Mouse (Mus musculus): ENCODE data around the gene Serinc2. TPM values are rescaled to one million over a fixed set of nuclear protein-coding genes. Genes with fewer than 3 reads are reported as not detected.

Gene Serinc2
- polyA plus RNA-seq, 1 experiment, result 9.0 TPM

DNA sequence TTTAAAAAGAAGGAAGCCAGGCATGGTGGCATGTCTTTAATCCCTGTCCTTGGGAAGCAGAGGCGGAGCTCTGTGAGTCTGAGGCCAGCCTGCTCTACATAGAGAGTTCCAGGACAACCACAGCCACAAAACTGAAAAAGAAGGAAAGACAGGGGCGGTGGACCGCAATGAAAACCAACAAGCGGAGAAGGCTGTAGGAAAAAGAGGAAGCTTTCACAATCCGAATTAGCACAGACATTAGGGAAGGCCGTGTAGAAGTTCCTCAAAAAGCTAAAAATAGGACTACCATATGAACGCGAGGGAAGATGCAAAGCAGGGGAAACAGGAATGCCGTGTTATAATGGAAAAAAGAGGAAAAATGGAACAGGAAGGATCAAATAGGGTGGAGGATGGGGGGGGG is 4.8 kb upstream of the Serinc2 start:
- H3K27ac ChIP-seq (ENCODE audit: insufficient read depth, low read length), result no peak overlapping the region
- H3K4me3 ChIP-seq (ENCODE audit: insufficient read depth, low read length), result no peak overlapping the region
- TF ChIP-seq POLR2A (IDR thresholded peaks at IDR 0.05; ENCODE audit: extremely low read depth, insufficient read depth, low read length) (no peak), CTCF (IDR thresholded peaks at IDR 0.05; ENCODE audit: extremely low read depth, insufficient read depth, low read length) (no peak)
- no peaks in the 10 kb centered on the region for H3K4me1 ChIP-seq (ENCODE audit: control insufficient read depth, insufficient read depth, low read length)

GRCm38 (mm10) chr4:130282856-130283255 is 3.9 kb upstream of the Serinc2 start:
- H3K4me3 ChIP-seq (ENCODE audit: insufficient read depth, low read length), result no peak overlapping the region
- no peak overlapping the region for H3K27ac ChIP-seq (ENCODE audit: insufficient read depth, low read length)
- TF ChIP-seq POLR2A (IDR thresholded peaks at IDR 0.05; ENCODE audit: extremely low read depth, insufficient read depth, low read length) (no peak), CTCF (IDR thresholded peaks at IDR 0.05; ENCODE audit: extremely low read depth, insufficient read depth, low read length) (no peak)
- H3K4me1 ChIP-seq (ENCODE audit: control insufficient read depth, insufficient read depth, low read length), result no peaks in the 10 kb centered on the region

- Histone ChIP-seq H3K4me3 (ENCODE audit: insufficient read depth, low read length) (no peak overlapping the region), H3K4me1 (ENCODE audit: control insufficient read depth, insufficient read depth, low read length) (no peaks in the 10 kb centered on the region), H3K27ac (ENCODE audit: insufficient read depth, low read length) (no peak overlapping the region)
- TF ChIP-seq CTCF (IDR thresholded peaks at IDR 0.05; ENCODE audit: extremely low read depth, insufficient read depth, low read length) (no peak), POLR2A (IDR thresholded peaks at IDR 0.05; ENCODE audit: extremely low read depth, insufficient read depth, low read length) (no peak)
These were observed 2.3 kb downstream of the Serinc2 start for GRCm38 (mm10) chr4:130276573-130277176.

GRCm38 (mm10) chr4:130275823-130276105 is 3.2 kb downstream of the Serinc2 start:
- Histone ChIP-seq H3K4me3 (ENCODE audit: insufficient read depth, low read length) (peak overlapping the region; percentile 50; the same call in 1 of the 2 replicates), H3K27ac (ENCODE audit: insufficient read depth, low read length) (no peak overlapping the region), H3K4me1 (ENCODE audit: control insufficient read depth, insufficient read depth, low read length) (no peaks in the 10 kb centered on the region)
- TF ChIP-seq CTCF (IDR thresholded peaks at IDR 0.05; ENCODE audit: extremely low read depth, insufficient read depth, low read length), result no peak
- no peak for TF ChIP-seq POLR2A (IDR thresholded peaks at IDR 0.05; ENCODE audit: extremely low read depth, insufficient read depth, low read length)

DNA sequence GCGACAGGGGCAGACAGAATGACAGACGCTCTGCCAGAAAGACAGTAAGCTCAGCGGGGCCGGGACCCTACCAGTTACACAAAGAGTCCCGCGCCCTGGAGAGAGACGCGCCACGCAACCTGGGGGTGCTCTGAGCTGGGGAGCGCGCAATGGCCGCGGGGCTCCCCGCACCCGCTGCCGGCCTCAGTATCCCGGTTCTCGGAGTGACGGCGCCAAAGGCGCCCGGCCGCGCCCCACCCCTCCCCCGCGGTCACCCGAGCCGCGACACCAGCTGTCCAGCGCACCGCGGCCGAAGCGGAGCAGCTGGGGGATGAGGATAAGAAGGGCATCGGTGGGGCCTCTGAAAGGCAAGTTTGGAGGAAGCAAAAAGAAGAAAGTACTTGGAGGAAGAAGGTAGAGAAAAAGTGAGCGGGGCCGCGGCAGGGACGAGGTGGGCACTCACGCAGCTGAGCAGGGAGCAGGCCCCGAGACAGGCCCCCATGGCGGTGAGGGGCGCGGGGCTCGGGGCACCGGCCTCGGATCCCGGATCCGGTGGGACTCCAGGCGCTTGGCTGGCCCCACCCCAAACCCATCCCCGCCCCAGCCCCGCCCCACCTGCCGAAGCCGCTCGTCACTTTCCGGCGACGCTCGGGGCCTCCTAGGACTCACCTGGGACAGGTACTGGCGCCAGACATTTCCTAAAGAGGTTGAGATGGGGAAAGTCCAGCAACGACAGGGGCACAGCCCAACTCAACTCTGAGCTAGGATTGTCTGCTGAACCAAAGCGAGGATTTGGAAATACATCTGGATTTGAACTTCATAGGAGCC is 3.8 kb downstream of the Serinc2 start:
- H3K4me3 ChIP-seq (ENCODE audit: insufficient read depth, low read length), result peak overlapping the region; percentile 50

DNA sequence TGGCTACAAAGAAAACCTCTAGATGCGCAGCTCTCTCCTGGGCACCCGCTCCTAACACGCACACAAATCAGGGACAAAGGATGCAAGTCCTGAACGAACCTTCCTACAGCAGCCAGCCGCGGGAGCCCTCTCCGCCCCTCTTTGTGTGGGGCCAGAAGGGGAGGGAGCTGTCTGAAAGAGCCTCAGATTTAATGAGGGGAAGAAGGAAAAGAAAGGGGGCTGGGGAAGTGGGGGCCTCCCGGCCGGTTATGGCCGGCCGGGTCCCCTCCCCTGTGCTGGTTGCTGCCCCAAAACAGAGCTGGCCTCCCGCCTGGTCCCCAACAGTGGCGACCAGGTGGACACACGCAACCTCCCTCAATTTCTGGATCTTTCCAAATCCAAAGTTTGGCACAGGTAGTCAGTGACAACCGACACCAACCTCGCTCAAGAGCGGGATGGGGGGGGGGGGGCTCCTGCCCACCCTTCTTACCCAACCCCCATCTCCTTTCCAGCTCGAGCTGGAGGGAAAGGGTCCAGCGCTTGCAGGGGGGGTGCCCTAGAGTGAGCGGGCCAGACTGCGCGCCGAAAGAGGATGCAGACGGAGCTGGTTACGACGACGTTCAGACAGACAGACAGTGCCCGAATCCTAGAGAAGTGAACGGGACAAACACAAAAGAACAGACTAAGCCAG is 4.5 kb downstream of the Serinc2 start:
- no peaks in the 10 kb centered on the region for H3K4me1 ChIP-seq (ENCODE audit: control insufficient read depth, insufficient read depth, low read length)
- TF ChIP-seq CTCF (IDR thresholded peaks at IDR 0.05; ENCODE audit: extremely low read depth, insufficient read depth, low read length) (no peak), POLR2A (IDR thresholded peaks at IDR 0.05; ENCODE audit: extremely low read depth, insufficient read depth, low read length) (no peak)
- no peak overlapping the region for H3K27ac ChIP-seq (ENCODE audit: insufficient read depth, low read length)
- peak overlapping the region; percentile 50 for H3K4me3 ChIP-seq (ENCODE audit: insufficient read depth, low read length)

More for the DNA sequence above, 3.8 kb downstream of the Serinc2 start:
- Histone ChIP-seq H3K4me1 (ENCODE audit: control insufficient read depth, insufficient read depth, low read length) (no peaks in the 10 kb centered on the region), H3K27ac (ENCODE audit: insufficient read depth, low read length) (no peak overlapping the region)
- no peak for TF ChIP-seq CTCF (IDR thresholded peaks at IDR 0.05; ENCODE audit: extremely low read depth, insufficient read depth, low read length)
- TF ChIP-seq POLR2A (IDR thresholded peaks at IDR 0.05; ENCODE audit: extremely low read depth, insufficient read depth, low read length), result no peak

DNA sequence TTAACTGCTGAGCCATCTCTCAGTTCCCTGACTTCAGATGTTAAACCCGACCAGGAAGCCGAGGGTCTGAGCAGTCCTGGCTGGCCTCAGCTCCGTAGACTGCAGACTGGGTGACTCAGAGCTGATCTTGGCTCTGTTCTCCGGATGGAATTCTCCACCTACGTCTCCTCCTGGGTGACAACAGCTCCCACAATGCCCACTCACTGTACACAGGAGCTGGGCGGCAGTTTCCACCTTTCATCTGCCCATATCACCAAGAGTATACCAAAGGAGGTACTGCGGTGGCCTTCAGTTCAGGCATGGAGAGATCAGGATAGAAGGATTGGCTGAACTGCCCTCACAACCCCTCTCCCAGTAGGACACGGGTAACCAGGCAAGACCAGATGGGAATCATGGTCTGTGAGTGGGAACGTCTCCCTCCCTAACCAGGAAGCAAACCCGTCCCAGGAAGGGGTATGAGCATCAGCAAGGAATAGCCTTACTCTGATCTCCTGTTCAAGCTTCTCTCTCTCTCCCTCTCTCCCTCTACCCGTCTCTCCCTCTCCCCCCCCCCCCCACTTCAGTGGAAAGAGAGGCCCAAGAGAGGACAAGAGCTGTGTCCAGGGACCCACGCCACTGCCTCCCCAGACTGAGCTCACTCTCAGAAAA is 5.2 kb downstream of the Serinc2 start:
- no peak for TF ChIP-seq CTCF (IDR thresholded peaks at IDR 0.05; ENCODE audit: extremely low read depth, insufficient read depth, low read length)
- no peak overlapping the region for H3K27ac ChIP-seq (ENCODE audit: insufficient read depth, low read length)
- peak overlapping the region; percentile 50 for H3K4me3 ChIP-seq (ENCODE audit: insufficient read depth, low read length)
- no peaks in the 10 kb centered on the region for H3K4me1 ChIP-seq (ENCODE audit: control insufficient read depth, insufficient read depth, low read length)

DNA sequence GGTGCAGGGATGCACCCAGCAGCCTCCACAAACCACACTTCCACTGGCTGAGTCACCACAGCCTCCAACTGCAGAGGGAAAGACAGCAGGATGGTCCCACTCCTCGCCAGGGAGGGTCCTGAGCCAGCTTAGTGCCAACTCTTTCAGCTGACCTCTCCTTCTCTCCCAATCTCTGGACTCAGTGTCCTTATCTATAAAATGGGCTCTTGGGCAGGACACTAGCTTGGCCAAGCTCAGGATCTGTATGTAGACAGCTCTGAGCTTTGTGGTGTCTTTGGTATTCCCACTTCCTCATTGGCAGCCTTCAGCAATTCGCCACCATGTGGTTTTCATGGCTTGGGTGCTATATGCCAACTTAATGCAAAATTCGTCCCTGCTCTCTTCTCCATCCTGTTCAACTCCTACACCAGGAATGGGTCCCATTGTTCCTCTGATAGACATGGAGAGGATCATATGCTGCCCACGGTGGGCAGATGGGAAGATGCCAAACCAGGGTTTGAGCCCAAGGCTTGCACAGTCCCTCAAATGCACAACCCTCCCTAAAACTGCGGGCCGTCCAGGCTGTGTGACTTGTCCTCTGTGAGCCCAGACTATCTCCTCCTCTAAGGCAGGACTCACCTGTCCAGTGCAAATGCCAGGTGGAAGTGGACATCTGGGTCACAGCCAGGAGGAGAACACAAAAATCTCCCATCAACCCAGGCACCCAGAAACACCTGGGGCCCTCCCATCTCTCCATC is 8.2 kb downstream of the Serinc2 start:
- Histone ChIP-seq H3K4me3 (ENCODE audit: insufficient read depth, low read length) (no peak overlapping the region), H3K4me1 (ENCODE audit: control insufficient read depth, insufficient read depth, low read length) (no peaks in the 10 kb centered on the region), H3K27ac (ENCODE audit: insufficient read depth, low read length) (0 out of 2 replicates have a peak overlapping the region, but pooled peaks have one; percentile 19)
- TF ChIP-seq CTCF (IDR thresholded peaks at IDR 0.05; ENCODE audit: extremely low read depth, insufficient read depth, low read length) (no peak), POLR2A (IDR thresholded peaks at IDR 0.05; ENCODE audit: extremely low read depth, insufficient read depth, low read length) (no peak)

- Histone ChIP-seq H3K27ac (ENCODE audit: insufficient read depth, low read length) (no peak overlapping the region), H3K4me1 (ENCODE audit: control insufficient read depth, insufficient read depth, low read length) (no peaks in the 10 kb centered on the region), H3K4me3 (ENCODE audit: insufficient read depth, low read length) (no peak overlapping the region)
- TF ChIP-seq CTCF (IDR thresholded peaks at IDR 0.05; ENCODE audit: extremely low read depth, insufficient read depth, low read length), result no peak
These were observed 8.9 kb downstream of the Serinc2 start for GRCm38 (mm10) chr4:130270089-130270488.
